Mouse (Mus musculus): ENCODE results near the gene Zfp651. TPM values are rescaled to one million over a fixed set of nuclear protein-coding genes. Genes with fewer than 3 reads are reported as not detected.
A peak's percentile ranks its signal among the peaks of the same experiment; 100 is the strongest.

The Zfp651 gene
- polyA plus RNA-seq, 1 experiment from 2014 or later: 8.0 TPM

DNA sequence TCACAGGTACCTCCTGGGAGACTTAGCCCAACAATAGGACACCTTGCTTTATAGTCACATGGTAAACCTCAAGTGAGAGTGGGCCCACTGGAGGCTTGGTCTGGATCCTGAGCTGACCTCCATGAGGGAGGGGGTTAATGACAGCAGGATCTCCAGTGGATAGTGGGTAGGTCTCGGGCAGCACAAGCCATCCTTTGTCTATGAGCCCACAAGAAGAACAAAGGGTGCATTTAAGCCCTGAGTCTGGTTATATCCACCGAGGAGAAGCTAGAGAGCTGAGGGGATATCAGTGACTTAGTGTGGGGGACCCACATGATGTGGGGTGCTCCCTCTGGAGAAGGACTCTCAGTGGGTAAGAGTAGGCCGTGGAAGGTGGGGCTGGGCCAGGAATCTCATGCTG lies 49.4 kb downstream of the Zfp651 start:
- no peak overlapping the region for H3K27ac ChIP-seq (replicated peaks)
- ATAC-seq (ENCODE audit: low FRiP score, low TSS enrichment): no peak
- H3K4me2 ChIP-seq (replicated peaks; ENCODE audit: low read depth): no peak overlapping the region
- no peak for DNase-seq (ENCODE audit: low spot score)
- no peaks in the 10 kb centered on the region for H3K9me3 ChIP-seq (ENCODE audit: control insufficient read depth, low read length)
- H3K36me3 ChIP-seq (ENCODE audit: control insufficient read depth, insufficient read depth, low read length): no peaks in the 10 kb centered on the region
- H3K27me3 ChIP-seq (ENCODE audit: control insufficient read depth, insufficient read depth, low read length): no peaks in the 10 kb centered on the region
- no peak overlapping the region for H3K9ac ChIP-seq (ENCODE audit: low read length)
- WGBS: 70% methylated on average over 3 of the region's 3 CpGs
- H3K4me3 ChIP-seq (ENCODE audit: low read depth, low read length): no peak overlapping the region
- no peaks in the 10 kb centered on the region for H3K4me1 ChIP-seq (replicated peaks; ENCODE audit: control insufficient read depth, insufficient read depth)
- TF ChIP-seq EP300 (optimal IDR thresholded peaks at IDR 0.05): no peak
- no peak for TF ChIP-seq CTCF (IDR thresholded peaks at IDR 0.05; ENCODE audit: low read depth)

DNA sequence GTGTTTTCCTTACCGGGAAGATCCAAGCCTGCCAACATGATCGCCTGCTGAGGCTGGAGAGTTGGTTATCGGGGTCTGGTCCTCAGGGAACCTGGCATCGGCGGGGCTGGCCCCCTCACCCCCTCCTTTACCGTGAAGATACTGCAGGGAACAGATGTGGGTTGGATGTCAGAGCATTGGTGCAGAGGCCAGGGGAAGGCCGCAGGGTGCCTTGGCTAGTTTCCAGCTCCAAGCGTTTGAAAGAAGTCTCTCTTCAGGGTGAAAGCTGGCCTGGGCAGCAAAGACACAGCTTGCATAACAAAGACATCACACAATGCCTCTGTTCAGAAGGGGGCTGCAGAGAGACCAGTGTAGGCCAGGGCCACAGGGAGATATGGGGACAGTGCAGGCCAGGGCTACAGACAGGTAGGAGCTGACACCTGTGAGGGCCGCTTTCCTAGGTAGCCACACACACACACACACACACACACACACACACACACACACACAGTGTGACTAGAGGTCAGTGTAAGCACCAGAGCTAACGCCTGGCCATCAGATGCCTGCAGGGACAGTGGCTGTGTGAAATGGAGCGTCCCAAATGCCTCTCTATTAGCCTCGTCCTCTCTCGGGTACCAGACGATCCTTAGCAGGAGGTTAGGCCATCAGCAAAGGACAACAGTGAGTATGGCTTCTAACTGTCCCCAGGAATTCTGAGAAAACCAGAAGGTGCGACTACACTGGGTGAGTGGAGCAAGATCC lies 51.1 kb downstream of the Zfp651 start:
- DNase-seq (ENCODE audit: low spot score) (no peak), ATAC-seq (ENCODE audit: low FRiP score, low TSS enrichment) (no peak; the same call in 1 of the 2 replicates)
- Histone ChIP-seq H3K4me1 (replicated peaks; ENCODE audit: control insufficient read depth, insufficient read depth) (no peaks in the 10 kb centered on the region), H3K36me3 (ENCODE audit: control insufficient read depth, insufficient read depth, low read length) (no peaks in the 10 kb centered on the region), H3K4me2 (replicated peaks; ENCODE audit: low read depth) (no peak overlapping the region), H3K27ac (replicated peaks) (no peak overlapping the region), H3K27me3 (ENCODE audit: control insufficient read depth, insufficient read depth, low read length) (no peaks in the 10 kb centered on the region), H3K9me3 (ENCODE audit: control insufficient read depth, low read length) (no peaks in the 10 kb centered on the region), H3K4me3 (ENCODE audit: low read depth, low read length) (no peak overlapping the region), H3K9ac (ENCODE audit: low read length) (0 out of 2 replicates have a peak overlapping the region, but pooled peaks have one; percentile 23)
- 44% methylated on average over 14 of the region's 15 CpGs for WGBS
- TF ChIP-seq CTCF (IDR thresholded peaks at IDR 0.05; ENCODE audit: low read depth) (no peak), EP300 (optimal IDR thresholded peaks at IDR 0.05) (no peak)

DNA sequence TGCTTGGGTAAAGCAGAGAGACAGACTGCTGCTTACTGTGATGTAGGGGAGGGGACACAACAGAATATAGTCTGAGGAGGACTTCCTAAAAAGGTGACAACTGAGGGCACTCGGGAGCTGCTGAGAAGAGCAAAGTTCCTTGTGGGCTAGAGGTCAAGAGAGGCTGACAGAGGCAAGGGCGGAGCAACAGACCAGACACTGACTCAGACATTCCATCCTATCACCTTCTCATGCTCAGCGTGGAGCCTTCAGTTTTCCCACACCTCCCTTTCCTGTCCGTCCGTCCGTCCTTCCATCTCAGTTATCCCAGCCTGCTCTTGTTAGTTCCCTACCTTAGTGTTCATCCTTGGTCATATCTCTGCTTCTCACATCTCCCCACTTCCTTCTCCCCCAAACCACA lies 56.1 kb downstream of the Zfp651 start:
- H3K36me3 ChIP-seq (ENCODE audit: control insufficient read depth, insufficient read depth, low read length): no peaks in the 10 kb centered on the region
- ATAC-seq (ENCODE audit: low FRiP score, low TSS enrichment): no peak
- H3K4me3 ChIP-seq (ENCODE audit: low read depth, low read length): no peak overlapping the region
- H3K4me2 ChIP-seq (replicated peaks; ENCODE audit: low read depth): no peak overlapping the region
- H3K9ac ChIP-seq (ENCODE audit: low read length): no peak overlapping the region
- H3K27me3 ChIP-seq (ENCODE audit: control insufficient read depth, insufficient read depth, low read length): no peaks in the 10 kb centered on the region
- 65% methylated on average over 6 of the region's 6 CpGs for WGBS
- no peaks in the 10 kb centered on the region for H3K9me3 ChIP-seq (ENCODE audit: control insufficient read depth, low read length)
- no peak for DNase-seq (ENCODE audit: low spot score)
- H3K27ac ChIP-seq (replicated peaks): no peak overlapping the region
- H3K4me1 ChIP-seq (replicated peaks; ENCODE audit: control insufficient read depth, insufficient read depth): no peaks in the 10 kb centered on the region
- TF ChIP-seq EP300 (optimal IDR thresholded peaks at IDR 0.05) (no peak), CTCF (IDR thresholded peaks at IDR 0.05; ENCODE audit: low read depth) (no peak)

DNA sequence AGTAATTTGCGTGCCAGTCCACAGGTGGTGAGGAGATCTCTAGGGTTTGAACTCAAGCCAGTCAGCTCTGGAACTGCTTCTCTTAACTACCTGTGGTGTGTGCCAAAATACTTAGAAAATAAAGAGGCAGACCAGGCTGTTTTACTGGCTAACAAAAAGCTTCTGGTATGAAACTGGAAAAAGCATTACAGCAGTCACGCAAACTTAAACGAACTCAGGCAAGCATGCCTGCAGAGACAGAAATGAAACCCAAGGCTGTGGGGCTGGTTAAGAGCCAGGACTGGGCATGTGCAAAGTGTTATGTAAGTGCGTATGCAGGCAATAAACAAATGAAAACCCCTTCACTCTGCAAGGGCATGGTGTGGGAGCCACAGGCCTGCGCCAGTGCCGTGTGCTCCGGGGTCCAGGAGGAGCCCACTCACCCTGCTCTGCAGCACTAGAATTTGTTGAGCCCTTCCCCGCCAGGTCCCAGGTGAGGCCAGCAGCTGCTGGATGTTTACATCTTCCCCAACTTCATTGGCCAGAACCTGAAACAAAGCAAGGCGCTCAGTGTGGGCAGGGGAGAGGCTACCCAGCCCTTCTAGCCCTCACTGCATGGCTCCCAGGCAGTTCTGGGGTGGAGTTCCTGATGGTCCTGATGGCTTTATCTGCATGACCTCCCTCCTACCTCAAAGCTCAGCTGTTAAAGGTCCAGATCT lies 60.1 kb downstream of the Zfp651 start:
- peak overlapping the region; percentile 73 for H3K27ac ChIP-seq (replicated peaks)
- no peaks in the 10 kb centered on the region for H3K27me3 ChIP-seq (ENCODE audit: control insufficient read depth, insufficient read depth, low read length)
- no peak for DNase-seq (ENCODE audit: low spot score)
- H3K36me3 ChIP-seq (ENCODE audit: control insufficient read depth, insufficient read depth, low read length): no peaks in the 10 kb centered on the region
- 30% methylated on average over 9 of the region's 9 CpGs for WGBS
- no peak overlapping the region for H3K9ac ChIP-seq (ENCODE audit: low read length)
- TF ChIP-seq CTCF (IDR thresholded peaks at IDR 0.05; ENCODE audit: low read depth) (no peak), EP300 (optimal IDR thresholded peaks at IDR 0.05) (no peak)
- peak; percentile 39; the same call in 1 of the 2 replicates for ATAC-seq (ENCODE audit: low FRiP score, low TSS enrichment)
- H3K4me1 ChIP-seq (replicated peaks; ENCODE audit: control insufficient read depth, insufficient read depth): no peaks in the 10 kb centered on the region
- H3K4me3 ChIP-seq (ENCODE audit: low read depth, low read length): no peak overlapping the region
- no peaks in the 10 kb centered on the region for H3K9me3 ChIP-seq (ENCODE audit: control insufficient read depth, low read length)
- no peak overlapping the region for H3K4me2 ChIP-seq (replicated peaks; ENCODE audit: low read depth)

DNA sequence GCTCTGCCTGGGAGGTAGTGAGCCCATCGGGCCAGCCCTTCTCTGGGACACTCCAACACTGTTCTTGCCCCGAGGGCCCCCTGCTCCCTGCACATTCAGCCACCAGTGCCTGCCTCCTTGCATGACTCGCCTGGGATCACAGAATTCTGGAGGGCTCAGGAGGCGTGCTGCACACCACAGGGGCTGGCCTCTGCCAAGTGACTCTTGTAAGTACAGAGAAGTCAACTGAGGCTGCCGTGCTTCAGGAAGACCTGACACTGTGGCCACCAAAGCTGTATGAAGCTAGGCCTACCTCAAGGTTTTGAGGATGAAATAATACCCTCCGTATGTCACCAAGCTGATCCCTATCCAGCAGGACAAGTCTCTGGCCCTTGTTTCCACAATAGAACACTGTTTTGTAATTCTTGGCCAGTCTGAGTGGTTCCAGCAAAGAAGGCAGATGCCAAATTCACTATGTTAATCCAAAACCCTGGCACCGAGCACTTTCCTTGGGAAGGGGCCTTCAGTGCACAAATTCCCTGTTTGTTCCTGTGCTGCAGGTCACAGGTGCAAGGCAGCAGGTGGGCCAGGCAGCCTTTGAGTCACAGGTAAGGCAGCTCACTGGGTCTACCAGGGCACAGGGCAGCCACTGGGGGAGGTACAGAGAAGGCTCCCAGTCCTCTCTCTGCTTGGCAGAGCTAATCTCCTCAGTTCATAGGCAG lies 60.8 kb downstream of the Zfp651 start:
- no peak overlapping the region for H3K9ac ChIP-seq (ENCODE audit: low read length)
- peak overlapping the region; percentile 73 for H3K27ac ChIP-seq (replicated peaks)
- H3K4me3 ChIP-seq (ENCODE audit: low read depth, low read length): no peak overlapping the region
- TF ChIP-seq EP300 (optimal IDR thresholded peaks at IDR 0.05) (no peak), CTCF (IDR thresholded peaks at IDR 0.05; ENCODE audit: low read depth) (no peak)
- 37% methylated on average over 7 of the region's 7 CpGs for WGBS
- DNase-seq (ENCODE audit: low spot score) (no peak), ATAC-seq (ENCODE audit: low FRiP score, low TSS enrichment) (no peak)
- H3K9me3 ChIP-seq (ENCODE audit: control insufficient read depth, low read length): no peaks in the 10 kb centered on the region
- H3K36me3 ChIP-seq (ENCODE audit: control insufficient read depth, insufficient read depth, low read length): no peaks in the 10 kb centered on the region
- no peak overlapping the region for H3K4me2 ChIP-seq (replicated peaks; ENCODE audit: low read depth)
- H3K4me1 ChIP-seq (replicated peaks; ENCODE audit: control insufficient read depth, insufficient read depth): no peaks in the 10 kb centered on the region
- no peaks in the 10 kb centered on the region for H3K27me3 ChIP-seq (ENCODE audit: control insufficient read depth, insufficient read depth, low read length)
